Mouse (Mus musculus): ENCODE data around the gene Mia3. TPM values are rescaled to one million over a fixed set of nuclear protein-coding genes. Genes with fewer than 3 reads are reported as not detected.
"Not testable (repeated sequence)": the region's sequence is repeated elsewhere in the genome, so short reads cannot be mapped to it uniquely, and the experiment has no call there.

The Mia3 gene
- polyA plus RNA-seq, 1 experiment, result 167 TPM

- no peak overlapping the region for H3K27ac ChIP-seq (ENCODE audit: insufficient read depth, low read length)
- H3K4me3 ChIP-seq (replicated peaks; ENCODE audit: insufficient read depth, low read depth, low read length), result no peak overlapping the region
- H3K4me1 ChIP-seq (ENCODE audit: control insufficient read depth, insufficient read depth, low read length), result no peaks in the 10 kb centered on the region
- no peaks in the 10 kb centered on the region for H3K27me3 ChIP-seq (ENCODE audit: control insufficient read depth, insufficient read depth, low read length)
- TF ChIP-seq CTCF (IDR thresholded peaks at IDR 0.05; ENCODE audit: borderline replicate concordance, insufficient read depth, low read depth, low read length), result no peak
- TF ChIP-seq POLR2A (IDR thresholded peaks at IDR 0.05; ENCODE audit: borderline replicate concordance, insufficient read depth, low read length), result no peak
- DNase-seq, result no peak
- WGBS, result 90% methylated on average over 8 of the region's 8 CpGs
These were observed 42.2 kb downstream of the Mia3 start for GRCm38 (mm10) chr1:183327171-183327570.

GRCm38 (mm10) chr1:183324433-183324832 lies 44.9 kb downstream of the Mia3 start:
- Histone ChIP-seq H3K4me3 (replicated peaks; ENCODE audit: insufficient read depth, low read depth, low read length) (no peak overlapping the region), H3K27ac (ENCODE audit: insufficient read depth, low read length) (no peak overlapping the region), H3K4me1 (ENCODE audit: control insufficient read depth, insufficient read depth, low read length) (no peaks in the 10 kb centered on the region), H3K27me3 (ENCODE audit: control insufficient read depth, insufficient read depth, low read length) (no peaks in the 10 kb centered on the region)
- DNase-seq, result no peak
- WGBS, result 96% methylated on average over 6 of the region's 6 CpGs
- TF ChIP-seq CTCF (IDR thresholded peaks at IDR 0.05; ENCODE audit: borderline replicate concordance, insufficient read depth, low read depth, low read length), result no peak
- no peak for TF ChIP-seq POLR2A (IDR thresholded peaks at IDR 0.05; ENCODE audit: borderline replicate concordance, insufficient read depth, low read length)

GRCm38 (mm10) chr1:183323923-183324322 lies 45.4 kb downstream of the Mia3 start:
- TF ChIP-seq POLR2A (IDR thresholded peaks at IDR 0.05; ENCODE audit: borderline replicate concordance, insufficient read depth, low read length) (no peak), CTCF (IDR thresholded peaks at IDR 0.05; ENCODE audit: borderline replicate concordance, insufficient read depth, low read depth, low read length) (no peak)
- Histone ChIP-seq H3K27ac (ENCODE audit: insufficient read depth, low read length) (no peak overlapping the region), H3K4me3 (replicated peaks; ENCODE audit: insufficient read depth, low read depth, low read length) (no peak overlapping the region), H3K27me3 (ENCODE audit: control insufficient read depth, insufficient read depth, low read length) (no peaks in the 10 kb centered on the region), H3K4me1 (ENCODE audit: control insufficient read depth, insufficient read depth, low read length) (no peaks in the 10 kb centered on the region)
- 95% methylated on average over 2 of the region's 2 CpGs for WGBS
- no peak for DNase-seq

DNA sequence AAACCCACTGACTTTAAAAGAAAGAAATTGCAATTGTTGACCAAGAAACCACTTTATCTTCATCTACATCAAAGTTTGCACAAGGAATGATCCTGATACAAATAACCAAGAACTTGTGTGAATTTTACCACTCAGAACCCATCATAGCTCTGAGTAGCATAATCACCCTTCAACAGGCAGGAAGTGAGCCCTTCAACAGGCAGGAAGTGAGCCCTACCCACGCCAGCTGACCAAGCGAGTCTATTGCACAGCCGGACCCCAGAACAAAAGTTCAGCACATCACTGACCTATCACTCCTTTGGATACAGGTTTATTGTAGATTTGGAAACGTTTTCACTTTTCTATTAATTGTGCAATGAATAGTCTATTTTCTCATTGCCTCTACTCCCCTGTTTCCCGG lies 46.9 kb downstream of the Mia3 start:
- DNase-seq; H3K4me1 ChIP-seq (ENCODE audit: control insufficient read depth, insufficient read depth, low read length); H3K4me3 ChIP-seq (replicated peaks; ENCODE audit: insufficient read depth, low read depth, low read length); H3K27ac ChIP-seq (ENCODE audit: insufficient read depth, low read length); H3K27me3 ChIP-seq (ENCODE audit: control insufficient read depth, insufficient read depth, low read length): not testable (repeated sequence)
- WGBS, result 94% methylated on average over 5 of the region's 5 CpGs

GRCm38 (mm10) chr1:183320708-183321107 lies 48.6 kb downstream of the Mia3 start:
- WGBS, result 85% methylated on average over 3 of the region's 3 CpGs
- Histone ChIP-seq H3K27me3 (ENCODE audit: control insufficient read depth, insufficient read depth, low read length) (no peaks in the 10 kb centered on the region), H3K27ac (ENCODE audit: insufficient read depth, low read length) (no peak overlapping the region), H3K4me1 (ENCODE audit: control insufficient read depth, insufficient read depth, low read length) (no peaks in the 10 kb centered on the region), H3K4me3 (replicated peaks; ENCODE audit: insufficient read depth, low read depth, low read length) (no peak overlapping the region)
- no peak for DNase-seq
- TF ChIP-seq CTCF (IDR thresholded peaks at IDR 0.05; ENCODE audit: borderline replicate concordance, insufficient read depth, low read depth, low read length) (no peak), POLR2A (IDR thresholded peaks at IDR 0.05; ENCODE audit: borderline replicate concordance, insufficient read depth, low read length) (no peak)

DNA sequence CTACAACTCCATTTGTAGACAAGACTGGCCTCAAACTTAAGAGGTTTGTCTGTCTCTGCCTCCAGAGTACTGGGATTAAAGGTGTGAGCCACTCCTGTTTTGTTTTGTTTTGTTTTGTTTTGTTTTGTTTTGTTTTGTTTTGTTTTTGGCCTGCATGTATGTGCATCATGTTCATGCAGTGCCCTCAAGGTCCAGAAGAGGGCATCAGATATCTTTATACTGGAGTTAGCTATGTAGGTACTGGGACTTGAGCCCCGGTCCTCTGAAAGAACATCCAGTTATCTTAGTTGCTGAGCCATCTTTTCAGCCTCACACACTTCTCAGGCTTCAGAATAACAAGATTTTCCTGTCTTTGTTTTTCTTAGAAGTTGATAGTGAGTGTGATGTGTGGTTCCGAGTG lies 53.6 kb downstream of the Mia3 start:
- Histone ChIP-seq H3K27ac (ENCODE audit: insufficient read depth, low read length) (no peak overlapping the region), H3K4me3 (replicated peaks; ENCODE audit: insufficient read depth, low read depth, low read length) (no peak overlapping the region), H3K4me1 (ENCODE audit: control insufficient read depth, insufficient read depth, low read length) (no peaks in the 10 kb centered on the region), H3K27me3 (ENCODE audit: control insufficient read depth, insufficient read depth, low read length) (no peaks in the 10 kb centered on the region)
- WGBS, result 89% methylated on average over 2 of the region's 2 CpGs
- TF ChIP-seq POLR2A (IDR thresholded peaks at IDR 0.05; ENCODE audit: borderline replicate concordance, insufficient read depth, low read length), result no peak
- DNase-seq, result no peak

DNA sequence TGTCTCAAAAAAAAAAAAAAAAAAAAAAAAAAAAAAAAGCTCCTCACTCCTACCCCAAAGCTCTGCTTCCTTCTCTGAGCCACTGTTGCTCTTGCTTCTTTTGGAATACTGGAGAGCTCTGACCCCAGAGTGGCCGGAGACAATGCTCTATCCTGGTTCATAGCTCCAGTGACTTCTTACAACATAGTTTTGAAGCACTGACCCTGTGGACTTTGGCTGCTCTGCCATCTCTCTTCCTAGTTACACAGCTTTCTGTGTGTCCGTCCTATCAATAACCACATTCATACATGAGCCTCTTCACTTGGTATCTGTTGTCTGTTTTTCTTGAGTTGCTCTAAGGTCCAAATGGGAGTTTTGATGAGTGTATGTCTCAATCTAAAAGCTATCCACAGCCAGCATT lies 57.3 kb downstream of the Mia3 start:
- Histone ChIP-seq H3K4me3 (replicated peaks; ENCODE audit: insufficient read depth, low read depth, low read length) (no peak overlapping the region), H3K4me1 (ENCODE audit: control insufficient read depth, insufficient read depth, low read length) (no peaks in the 10 kb centered on the region), H3K27ac (ENCODE audit: insufficient read depth, low read length) (no peak overlapping the region), H3K27me3 (ENCODE audit: control insufficient read depth, insufficient read depth, low read length) (no peaks in the 10 kb centered on the region)
- DNase-seq, result no peak
- TF ChIP-seq POLR2A (IDR thresholded peaks at IDR 0.05; ENCODE audit: borderline replicate concordance, insufficient read depth, low read length), result no peak
- TF ChIP-seq CTCF (IDR thresholded peaks at IDR 0.05; ENCODE audit: borderline replicate concordance, insufficient read depth, low read depth, low read length), result no peak
- WGBS, result 99% methylated on average over 2 of the region's 2 CpGs

- not testable (repeated sequence) for H3K27me3 ChIP-seq (ENCODE audit: control insufficient read depth, insufficient read depth, low read length); DNase-seq; H3K4me1 ChIP-seq (ENCODE audit: control insufficient read depth, insufficient read depth, low read length); H3K27ac ChIP-seq (ENCODE audit: insufficient read depth, low read length); H3K4me3 ChIP-seq (replicated peaks; ENCODE audit: insufficient read depth, low read depth, low read length)
- WGBS, result 5% methylated on average over 2 of the region's 2 CpGs
These were observed 59.8 kb downstream of the Mia3 start for GRCm38 (mm10) chr1:183309601-183310000.

DNA sequence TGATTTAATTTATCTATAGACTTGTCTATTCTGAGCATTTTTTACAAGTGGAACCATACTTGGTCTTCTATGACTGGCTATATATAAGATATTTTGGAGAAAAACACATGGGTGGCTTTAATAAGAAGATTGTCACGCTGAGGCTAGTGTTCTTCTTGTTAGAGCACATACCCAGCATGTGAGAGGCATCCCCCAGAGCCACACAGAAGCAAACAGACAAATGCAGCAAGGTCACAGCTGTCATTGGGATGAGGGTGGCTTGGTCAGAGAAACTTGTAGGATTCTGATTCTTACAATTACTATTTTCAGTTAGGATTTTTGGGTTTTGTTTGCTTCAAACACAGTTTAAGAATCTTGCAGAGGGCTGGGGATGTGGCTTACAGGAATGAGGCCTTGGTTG lies 60.9 kb downstream of the Mia3 start:
- WGBS, result 87% methylated on average over 1 of the region's 1 CpGs
- TF ChIP-seq CTCF (IDR thresholded peaks at IDR 0.05; ENCODE audit: borderline replicate concordance, insufficient read depth, low read depth, low read length), result no peak
- no peak for TF ChIP-seq POLR2A (IDR thresholded peaks at IDR 0.05; ENCODE audit: borderline replicate concordance, insufficient read depth, low read length)
- H3K4me1 ChIP-seq (ENCODE audit: control insufficient read depth, insufficient read depth, low read length), result no peaks in the 10 kb centered on the region
- no peak for DNase-seq
- H3K27ac ChIP-seq (ENCODE audit: insufficient read depth, low read length), result no peak overlapping the region
- no peak overlapping the region for H3K4me3 ChIP-seq (replicated peaks; ENCODE audit: insufficient read depth, low read depth, low read length)
- no peaks in the 10 kb centered on the region for H3K27me3 ChIP-seq (ENCODE audit: control insufficient read depth, insufficient read depth, low read length)

Measured in cerebellum, adult 2 months (tissue).